Mouse (Mus musculus): ENCODE measurements around the gene Mrgpra1.

DNA sequence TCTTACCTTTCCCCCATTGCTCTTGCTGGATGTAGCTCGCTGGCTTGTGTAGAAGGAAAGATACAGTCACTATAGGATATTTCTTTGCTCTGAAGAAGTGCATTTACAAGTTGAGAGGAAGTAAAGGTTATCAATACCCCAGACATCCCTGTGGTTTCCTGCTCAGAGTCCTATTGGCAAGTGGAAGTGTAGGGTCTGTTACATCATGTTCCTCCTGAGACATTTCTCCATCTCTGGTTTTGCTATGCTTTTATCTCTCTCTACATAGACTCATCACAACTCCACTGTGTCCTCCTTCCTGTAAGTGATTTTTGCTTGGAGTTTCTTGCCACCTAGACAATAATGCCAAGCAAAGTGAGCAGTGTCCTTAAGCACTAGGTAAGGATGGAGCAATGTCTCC, 35.7 kb downstream of the Mrgpra1 start:
- TF ChIP-seq CTCF (conservative IDR thresholded peaks at IDR 0.05; ENCODE audit: insufficient read depth, insufficient read length, low read depth, low read length) = no peak
- no peak for TF ChIP-seq POLR2A (IDR thresholded peaks at IDR 0.05; ENCODE audit: low read depth, low read length)

Measured in kidney, adult 2 months (tissue).